Mouse (Mus musculus) gastrocnemius, postnatal 14 days (tissue): ENCODE measurements around the gene Cryzl1. TPM values are rescaled to one million over a fixed set of nuclear protein-coding genes. Genes with fewer than 3 reads are reported as not detected.

Source experiments
- DNase-seq: peaks from one replicate; pipeline ENCODE4 v3.0.0; 2021; ENCODE audit warnings: mixed read lengths
- intact Hi-C: fragments of 180-260 bp; cut with DNase I; formaldehyde crosslinking; loops from one replicate; pipeline ENCODE4 v1.15.1; 2025; ENCODE audit warnings: low total_unique reads
- long read RNA-seq, 2 experiments: library from polyadenylated mRNA; stranded (forward); transcript quantifications; one replicate each; pipeline ENCODE4 v2.0.0; 2021
- total RNA-seq, 2 experiments: library from RNA; stranded (reverse); gene quantifications; 2 replicates each; pipeline ENCODE4 v1.2.3; 2021

The Cryzl1 gene
- 10 to 100 TPM; 13.3 to 13.8 TPM for total RNA-seq
- long read RNA-seq, experiment 1, transcript Cryzl1-201 (13 exons, 1,965 nt), result major isoform, 16 of 25 reads
- long read RNA-seq, experiment 1, partial matches to known transcripts, result 3 of 25 reads
- long read RNA-seq, experiment 1, other reads (novel, unspliced or antisense), result 4 of 25 reads
- long read RNA-seq, experiment 2, transcript Cryzl1-201 (13 exons, 1,965 nt), result major isoform, 14 of 24 reads
- long read RNA-seq, experiment 2, partial matches to known transcripts, result 2 of 24 reads
- long read RNA-seq, experiment 2, other reads (novel, unspliced or antisense), result 6 of 24 reads

- intact Hi-C loops, result no loop called here
- DNase-seq, result peak; percentile 99
Observed at GRCm38 (mm10) chr16:91728123-91729065, at the start of gene Cryzl1. Gene Cryzl1 (minus strand): TSS chr16:91728975.

GRCm38 (mm10) chr16:91772586-91772985 is 43.8 kb upstream of the Cryzl1 start:
- DNase-seq, result no peak
- intact Hi-C loops, result no loop called here

- no peak for DNase-seq
- intact Hi-C loops, result no loop called here
Observed at GRCm38 (mm10) chr16:91771334-91771733, 42.6 kb upstream of the Cryzl1 start.

- no peak for DNase-seq
- intact Hi-C loops, result no loop called here
Observed at GRCm38 (mm10) chr16:91770662-91771061, 41.9 kb upstream of the Cryzl1 start.

GRCm38 (mm10) chr16:91769911-91770310 is 41.1 kb upstream of the Cryzl1 start:
- intact Hi-C loops, result no loop called here
- DNase-seq, result no peak

GRCm38 (mm10) chr16:91768586-91768985 is 39.8 kb upstream of the Cryzl1 start:
- intact Hi-C loops, result no loop called here
- peak; percentile 63 for DNase-seq

GRCm38 (mm10) chr16:91767165-91767701 is 38.5 kb upstream of the Cryzl1 start:
- intact Hi-C loops, result no loop called here
- DNase-seq, result peak; percentile 56

GRCm38 (mm10) chr16:91765816-91766210 is 37.0 kb upstream of the Cryzl1 start:
- intact Hi-C loops, result no loop called here
- no peak for DNase-seq

- no peak for DNase-seq
- intact Hi-C loops, result no loop called here
Observed at GRCm38 (mm10) chr16:91765121-91765815, 36.5 kb upstream of the Cryzl1 start.

- DNase-seq, result no peak
- intact Hi-C loops, result no loop called here
Observed at GRCm38 (mm10) chr16:91764414-91764813, 35.6 kb upstream of the Cryzl1 start.

- intact Hi-C loops, result no loop called here
- no peak for DNase-seq
Observed at GRCm38 (mm10) chr16:91763975-91764374, 35.2 kb upstream of the Cryzl1 start.

- no peak for DNase-seq
- intact Hi-C loops, result no loop called here
Observed at GRCm38 (mm10) chr16:91762476-91762875, 33.7 kb upstream of the Cryzl1 start.

GRCm38 (mm10) chr16:91761761-91762160 is 33.0 kb upstream of the Cryzl1 start:
- intact Hi-C loops, result no loop called here
- no peak for DNase-seq

GRCm38 (mm10) chr16:91761202-91761601 is 32.4 kb upstream of the Cryzl1 start:
- intact Hi-C loops, result no loop called here

GRCm38 (mm10) chr16:91754957-91755356 is 26.2 kb upstream of the Cryzl1 start:
- DNase-seq, result no peak
- intact Hi-C loops, result no loop called here

More at GRCm38 (mm10) chr16:91761202-91761601, 32.4 kb upstream of the Cryzl1 start:
- DNase-seq, result no peak

- intact Hi-C loops, result no loop called here
- no peak for DNase-seq
Observed at GRCm38 (mm10) chr16:91753611-91754010, 24.8 kb upstream of the Cryzl1 start.

GRCm38 (mm10) chr16:91751644-91752385 is 23.0 kb upstream of the Cryzl1 start:
- no peak for DNase-seq
- intact Hi-C loops, result no loop called here

- DNase-seq, result no peak
- intact Hi-C loops, result no loop called here
Observed at GRCm38 (mm10) chr16:91747567-91747966, 18.8 kb upstream of the Cryzl1 start.
